Mouse (Mus musculus) cerebellum, postnatal 25 days (tissue): Measurements from ENCODE around the gene Atp1b4.
"Not testable (repeated sequence)": the region's sequence is repeated elsewhere in the genome, so short reads cannot be mapped to it uniquely, and the experiment has no call there.

ENCODE experiments used
- DNase-seq, 2 experiments: peaks; one replicate each; pipeline ENCODE4 v3.0.0; 2021; ENCODE audit warnings: mixed read lengths in 2 of 2

Gene Atp1b4

DNA sequence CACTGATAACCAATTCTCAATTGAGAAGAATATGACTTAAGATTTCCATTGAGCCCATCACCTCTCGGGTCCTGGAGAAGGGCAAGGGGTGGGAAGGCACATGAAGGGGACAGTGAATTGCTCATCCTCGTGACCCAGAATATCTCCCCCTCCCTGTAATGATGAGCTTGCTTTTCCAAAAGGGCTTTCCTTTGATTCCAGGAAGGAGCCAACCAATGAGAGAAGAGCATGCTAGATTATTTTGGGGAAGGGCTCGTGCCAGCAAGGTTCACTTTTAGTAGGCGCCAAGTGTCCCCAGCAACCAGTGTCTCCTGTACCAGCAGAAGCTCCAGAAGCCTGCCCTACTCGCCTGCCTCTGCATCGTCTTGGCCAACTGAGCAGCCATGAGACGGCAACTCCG, at the start of gene Atp1b4:
Gene Atp1b4 (plus strand): TSS at position 301 of the 400 bp plus-strand sequence.
- no peak for DNase-seq

DNA sequence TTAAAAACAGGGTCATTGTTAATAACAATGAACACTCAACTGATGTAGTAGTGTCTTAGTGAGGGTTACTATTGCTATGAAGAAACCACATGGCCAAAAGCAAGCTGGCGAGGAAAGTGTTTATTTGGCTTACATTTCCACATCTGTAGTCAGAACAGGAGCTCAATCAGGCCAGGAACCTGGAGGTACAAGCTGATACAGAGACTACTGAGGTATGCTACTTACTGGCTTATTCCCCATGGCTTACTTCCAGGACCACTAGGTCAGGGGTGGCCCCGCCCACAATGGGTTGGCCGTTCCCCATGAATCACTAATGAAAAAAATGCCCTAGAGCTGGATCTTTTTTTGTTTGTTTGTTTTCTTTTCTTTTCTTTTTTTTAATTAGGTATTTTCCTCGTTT, 7.4 kb upstream of the Atp1b4 start:
- DNase-seq, result no peak

DNA sequence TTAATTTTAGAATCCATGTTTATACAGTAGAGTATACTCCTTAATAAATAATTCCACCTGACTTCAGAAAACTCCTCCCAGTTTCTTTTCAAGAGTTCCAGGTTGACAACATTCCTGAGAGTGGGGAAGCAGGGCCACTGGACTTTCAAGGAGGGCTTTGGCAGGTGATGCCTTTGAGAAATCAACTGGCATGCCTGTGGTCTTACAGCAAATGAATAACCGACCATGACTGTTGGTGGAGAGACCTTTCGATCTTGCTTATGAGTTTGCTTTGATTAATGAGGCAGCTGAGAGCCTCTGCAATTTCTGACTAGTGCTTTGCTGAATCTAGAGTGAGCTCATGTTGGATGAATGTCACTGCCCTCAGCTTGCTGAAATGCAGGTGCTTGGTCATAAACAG, 4.9 kb upstream of the Atp1b4 start:
- DNase-seq, result no peak

DNA sequence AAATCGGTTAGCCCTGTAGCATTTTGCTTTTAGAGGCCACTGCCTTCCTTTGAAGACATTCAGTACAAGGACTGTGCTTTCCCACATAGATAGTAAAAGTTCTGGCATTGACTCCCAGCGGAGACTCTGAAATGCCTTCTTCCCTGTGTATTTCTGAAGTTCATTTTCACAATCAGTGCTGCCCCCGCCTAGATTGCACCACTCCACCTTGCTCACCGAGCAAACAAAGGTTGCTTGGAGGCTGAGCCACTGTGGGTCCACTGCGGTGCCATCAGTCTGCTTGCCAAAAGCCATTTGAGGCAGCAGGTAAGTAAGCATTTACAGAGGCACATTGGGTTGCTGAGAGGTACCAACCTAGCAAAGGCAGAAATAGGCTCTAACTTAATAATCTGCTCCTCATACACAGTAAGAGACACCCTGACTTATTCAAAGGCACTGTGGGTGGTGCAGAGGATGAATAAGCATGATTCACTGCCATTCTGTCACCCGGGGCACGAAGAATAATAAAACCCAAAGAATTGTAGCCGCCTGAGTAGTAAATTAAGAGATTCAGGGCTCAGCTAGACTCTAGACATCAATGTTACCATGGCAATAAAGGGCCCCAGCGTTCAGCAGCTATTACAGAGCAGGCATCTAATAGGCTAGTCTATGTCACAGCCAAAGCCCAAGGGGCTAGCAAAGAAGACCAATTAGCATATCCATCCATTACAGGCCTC, 2.9 kb upstream of the Atp1b4 start:
- no peak for DNase-seq

DNA sequence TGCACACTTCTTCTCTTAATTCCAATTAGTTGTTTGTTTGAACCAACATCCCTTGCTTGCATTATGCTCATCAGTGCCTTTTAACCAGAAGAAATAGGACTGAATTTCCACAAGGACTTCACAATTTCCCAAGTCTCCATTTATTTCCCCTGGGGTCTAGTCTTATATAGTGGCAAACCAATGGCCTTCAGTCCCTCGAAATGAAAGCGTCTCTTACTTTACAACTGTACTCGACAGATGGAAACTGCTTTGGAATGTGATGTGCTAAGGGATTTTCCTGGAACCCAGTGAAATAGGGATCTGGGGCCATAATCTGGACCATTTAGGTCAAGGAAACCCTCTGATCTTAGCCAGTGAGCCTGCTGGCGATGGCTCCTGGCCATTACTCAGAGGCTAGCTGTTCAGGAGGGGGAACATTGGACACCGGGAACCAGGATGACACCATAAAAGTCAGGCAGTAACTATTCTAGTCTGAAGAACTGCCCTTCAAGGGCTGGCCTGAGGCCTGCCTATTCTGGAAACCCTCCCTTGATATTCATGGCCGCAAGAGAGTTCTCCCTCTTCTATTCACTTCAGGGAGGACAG, 2.3 kb upstream of the Atp1b4 start:
- DNase-seq, result no peak

DNA sequence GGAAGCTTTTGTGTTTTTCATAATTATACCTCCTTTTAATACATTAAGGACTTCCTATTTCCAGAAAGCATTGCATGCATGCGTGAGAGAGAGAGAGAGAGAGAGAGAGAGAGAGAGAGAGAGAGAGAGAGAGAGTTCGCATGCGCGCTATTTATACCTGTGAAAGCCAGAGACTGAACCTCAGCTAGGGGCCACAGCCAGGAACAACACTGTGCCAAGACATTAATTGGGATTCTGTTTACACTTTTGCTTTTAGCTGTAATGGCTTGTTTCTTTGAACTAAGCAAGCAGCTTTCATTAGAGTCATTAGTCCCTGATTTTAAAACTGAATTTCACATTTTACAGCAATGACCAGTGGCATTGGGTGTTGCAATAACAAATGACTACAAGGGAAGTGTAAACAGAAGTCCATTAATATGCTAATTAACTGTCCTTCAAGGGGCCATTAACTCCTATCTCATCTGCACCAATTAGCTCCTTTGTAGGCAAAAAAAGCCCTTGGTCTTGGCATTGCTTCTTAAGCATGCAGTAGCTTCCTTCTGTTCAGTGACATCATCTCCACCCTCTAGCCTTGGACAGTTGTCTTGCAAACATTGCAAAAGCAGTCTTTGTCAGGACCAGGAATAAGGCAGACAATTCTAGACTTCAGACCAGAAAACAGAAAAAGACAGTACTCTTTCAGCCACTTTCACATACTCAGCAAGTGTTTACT, 14.9 kb downstream of the Atp1b4 start:
- no peak for DNase-seq

DNA sequence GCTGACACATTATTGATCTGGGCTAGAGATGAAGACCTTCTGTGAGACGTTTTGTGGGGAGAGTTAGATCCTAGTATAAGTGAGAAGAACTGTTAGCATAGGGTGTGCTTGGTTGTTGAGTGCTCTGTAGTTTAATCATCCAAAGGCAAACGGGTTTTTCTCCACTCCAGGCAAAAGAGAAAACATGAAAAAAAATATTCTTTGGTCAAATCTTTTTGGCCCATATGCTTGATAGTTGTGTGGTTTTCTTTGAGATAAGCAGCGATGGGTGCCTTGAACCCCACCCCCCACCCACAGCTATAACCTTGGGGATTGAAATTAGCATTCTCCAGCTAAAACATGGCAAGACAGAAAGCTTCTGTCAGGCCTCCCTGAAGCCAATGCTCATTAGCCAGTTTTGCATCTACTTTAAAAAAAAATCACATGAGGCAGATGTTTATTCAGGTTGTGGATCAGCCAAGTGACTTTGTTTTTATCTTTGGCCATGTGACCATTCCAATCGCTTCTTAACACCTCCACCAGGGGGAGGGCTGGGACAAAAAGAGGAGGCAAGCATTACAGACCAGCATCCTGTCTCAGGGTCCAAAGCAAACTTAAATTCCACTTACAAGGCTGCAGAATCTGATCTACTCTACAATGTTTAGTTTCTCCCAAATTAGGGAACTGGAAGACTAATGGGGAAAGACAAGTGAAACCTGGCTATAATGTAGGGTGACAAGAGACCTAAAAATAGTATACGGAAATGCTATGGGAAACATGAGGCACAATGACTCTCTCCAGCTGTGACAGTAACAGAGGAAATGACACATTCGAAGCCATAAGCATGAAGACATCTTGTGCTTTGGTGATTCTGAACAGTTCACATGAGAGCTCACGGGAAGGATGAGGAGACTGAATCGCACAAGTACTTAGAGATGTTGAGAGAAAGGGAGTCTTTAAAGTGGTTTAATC, 18.6 kb downstream of the Atp1b4 start:
- DNase-seq, result no peak

DNA sequence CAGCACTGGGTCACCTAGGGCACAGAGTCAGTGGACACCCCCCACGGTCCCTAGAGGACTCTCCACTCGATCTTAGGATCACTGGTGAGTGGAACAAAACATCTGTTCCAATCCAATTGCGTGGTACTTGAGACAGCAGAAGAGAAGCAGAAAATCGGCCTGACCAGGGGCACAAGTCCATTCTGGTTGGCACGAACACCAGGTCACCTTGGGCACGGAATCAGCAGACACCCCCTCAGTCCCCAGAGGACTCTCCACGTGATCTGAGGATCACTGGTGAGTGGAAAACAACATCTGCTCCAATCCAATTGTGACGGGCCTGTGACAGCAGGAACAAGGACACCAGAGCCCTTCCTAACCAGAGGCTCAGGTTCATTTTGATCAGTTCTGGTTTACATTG, 46.0 kb downstream of the Atp1b4 start:
- no peak for DNase-seq

DNA sequence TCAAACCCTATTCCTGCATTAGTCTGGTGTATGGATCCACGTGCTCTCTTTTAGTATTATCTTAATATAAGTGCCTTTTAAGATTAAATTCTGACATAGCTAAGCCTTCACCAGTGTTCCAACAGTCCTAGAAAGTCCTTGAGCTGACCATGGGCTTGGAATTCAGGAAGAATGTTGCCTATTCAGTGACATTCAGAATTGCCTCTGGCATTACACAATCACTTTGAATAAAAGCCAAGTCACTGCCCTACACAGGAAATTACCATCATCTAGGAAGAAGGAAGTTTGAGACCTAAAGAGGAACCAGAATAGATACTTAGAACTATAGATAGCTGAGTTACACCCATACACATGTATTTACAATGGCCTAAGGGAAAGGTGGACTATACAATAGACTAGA, 48.6 kb downstream of the Atp1b4 start:
- not testable (repeated sequence) for DNase-seq

DNA sequence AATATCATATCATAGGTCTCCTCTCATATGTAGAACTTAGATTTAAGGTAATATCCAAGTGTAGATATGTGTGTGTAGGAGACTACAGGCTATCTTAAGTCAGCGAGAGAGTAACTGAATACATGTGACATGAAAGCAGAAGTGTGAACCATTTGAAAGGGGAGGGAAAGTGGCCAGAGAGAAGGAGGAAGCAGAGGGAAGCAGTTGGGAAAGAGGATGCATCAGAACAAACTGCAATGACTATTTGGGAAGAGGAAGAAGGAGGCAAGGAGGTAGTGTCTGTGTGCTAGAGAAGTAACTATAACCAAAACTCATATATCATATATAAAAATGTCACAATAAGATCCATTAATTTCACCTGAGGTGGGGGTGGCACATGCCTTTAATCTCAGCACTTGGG, 57.2 kb downstream of the Atp1b4 start:
- not testable (repeated sequence) for DNase-seq
